Mouse (Mus musculus) sigmoid colon, adult 10 weeks (tissue): ENCODE data around the gene 4921539E11Rik. TPM values are rescaled to one million over a fixed set of nuclear protein-coding genes. Genes with fewer than 3 reads are reported as not detected.

ENCODE experiments used
- polyA plus RNA-seq: library from polyadenylated mRNA; stranded (reverse); fragments of 350-450 nt; fragmentation: Illumina TruSeq; extraction: RNeasy Lipid Tissue Mini Kit (QIAGEN cat#74804); gene quantifications from one replicate; pipeline ENCODE4 v1.2.3, GENCODE M21; 2014; ENCODE audit warnings: low read depth, low replicate concordance

The 4921539E11Rik gene
- polyA plus RNA-seq, result 0.22 TPM

DNA sequence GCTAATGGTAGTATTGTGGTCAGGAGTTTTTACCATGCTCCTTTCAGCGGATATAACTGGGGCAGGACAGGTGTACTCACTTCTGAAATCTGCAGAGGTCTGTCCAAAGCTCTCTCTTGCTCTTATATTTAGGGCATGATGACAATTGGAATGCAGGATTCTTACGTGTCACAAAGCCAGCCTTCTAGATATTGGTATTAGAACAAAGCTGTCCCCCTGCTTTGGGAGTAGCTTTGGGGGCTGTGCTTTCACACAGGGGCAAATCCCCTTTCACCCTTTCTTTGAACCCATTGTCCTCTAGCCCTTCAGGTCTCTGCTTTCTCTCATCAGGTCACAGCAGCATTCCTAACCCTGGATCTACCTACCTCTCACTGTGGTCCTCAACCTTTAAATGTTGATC, at the start of gene 4921539E11Rik:
Gene 4921539E11Rik, minus strand, starts transcription at position 101 of the 400 bp plus-strand sequence.

DNA sequence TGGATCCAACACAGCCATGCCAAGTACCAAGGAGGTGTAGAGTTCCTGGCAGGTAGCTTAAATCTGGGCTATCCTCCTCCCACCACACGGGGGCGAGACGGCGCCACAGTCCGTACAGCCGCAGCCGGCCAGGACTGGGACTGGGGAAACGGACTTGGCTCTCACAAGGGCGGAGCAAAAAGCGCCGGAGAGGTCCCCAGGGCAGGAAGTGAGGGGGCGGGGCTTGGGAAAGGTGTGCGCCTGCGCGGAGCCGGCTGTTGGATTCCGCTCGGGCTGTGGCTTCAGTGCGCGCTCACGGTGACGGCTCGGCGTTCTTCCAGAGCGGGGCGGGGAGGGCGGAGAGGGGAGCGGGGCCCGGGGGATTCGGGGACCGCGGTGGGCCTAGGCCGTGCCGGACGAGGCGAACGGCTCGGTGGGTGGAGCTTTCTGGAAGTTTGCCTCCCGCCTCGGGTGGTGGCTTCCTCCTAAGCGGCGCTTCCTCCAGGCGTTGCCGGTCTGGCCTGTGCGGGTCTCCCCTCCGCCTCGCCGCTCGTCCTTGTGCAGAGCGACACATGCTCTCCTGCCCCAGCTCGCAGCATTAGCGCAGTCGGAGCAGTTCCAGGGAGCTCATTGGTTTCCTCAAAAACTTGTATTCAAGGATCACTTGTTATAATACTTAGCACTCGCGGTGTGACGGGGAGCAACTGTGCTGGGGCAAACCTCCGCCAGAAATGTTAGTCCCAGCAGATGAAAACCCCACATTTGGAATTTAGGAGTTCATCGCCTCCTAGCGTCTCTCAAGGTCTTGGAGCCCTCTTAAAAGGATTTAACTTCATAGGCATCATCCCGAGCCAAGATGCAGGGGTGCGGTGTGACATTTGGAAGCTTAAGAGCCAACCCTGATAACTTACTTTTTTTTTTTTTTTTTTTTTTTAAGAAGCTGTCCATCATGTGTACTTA, 23.2 kb upstream of the 4921539E11Rik start, which contains the start of gene Oma1:
Gene Oma1, plus strand, starts transcription at position 226 of the 939 bp plus-strand sequence.

DNA sequence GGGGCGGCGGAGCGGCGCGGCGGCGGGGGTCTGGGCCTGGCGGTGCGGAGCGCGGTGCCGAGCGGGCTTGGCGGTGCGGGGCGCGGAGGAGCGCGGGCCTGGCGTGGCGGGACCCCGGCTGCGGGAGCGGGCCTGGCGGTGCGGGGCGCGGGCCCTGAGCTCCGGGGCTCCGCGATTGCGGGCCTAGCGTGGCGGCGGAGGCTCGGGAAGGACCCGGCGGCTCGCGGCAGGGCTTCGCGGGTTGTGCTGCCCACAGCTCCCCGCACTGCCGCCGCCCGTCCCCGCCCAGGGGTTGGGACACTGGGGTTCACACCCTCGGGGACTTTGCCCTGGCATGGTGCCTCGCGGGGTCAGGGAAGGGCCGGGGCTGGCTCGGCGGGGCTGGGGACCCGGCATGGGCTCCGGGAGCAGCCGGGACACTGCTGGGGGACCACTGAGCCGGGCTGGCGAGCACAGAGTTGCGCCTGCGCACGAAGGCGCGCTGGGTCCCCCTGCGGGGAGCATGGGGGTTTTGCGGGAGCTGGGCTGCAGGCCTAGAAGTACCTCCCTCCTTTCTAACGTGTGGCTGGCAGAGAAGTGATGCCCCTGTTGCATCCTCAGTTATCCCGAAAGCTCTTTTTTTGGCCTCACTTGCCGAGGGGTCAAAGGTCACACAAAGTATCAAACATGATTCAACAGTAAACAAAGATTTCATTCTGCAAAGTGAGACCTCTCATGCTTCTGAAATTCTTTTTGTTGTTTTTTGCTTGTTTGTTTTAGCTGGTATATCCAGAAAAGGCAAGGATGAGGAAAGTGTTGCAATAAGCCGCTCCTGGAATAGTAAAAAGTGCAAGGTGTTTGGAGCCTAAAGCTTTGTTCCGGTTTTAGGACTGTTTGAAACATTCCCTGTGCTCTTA, 75.5 kb downstream of the 4921539E11Rik start, which contains the start of gene Slc35d1:
Gene Slc35d1, minus strand, starts transcription at position 240 of the 896 bp plus-strand sequence.

Other genes starting within 250 kb of the 4921539E11Rik start
- 355 TPM for gene Mier1, start 176.5 kb downstream of the 4921539E11Rik start, polyA plus RNA-seq
- 2.4 TPM for gene Wdr78, start 176.3 kb downstream of the 4921539E11Rik start, polyA plus RNA-seq
- 28.3 TPM for gene Slc35d1, start 75.7 kb downstream of the 4921539E11Rik start, polyA plus RNA-seq
- gene Oma1, start 22.9 kb upstream of the 4921539E11Rik start, polyA plus RNA-seq, result 16.8 TPM